Mouse (Mus musculus) heart, postnatal 0 days (tissue): ENCODE measurements around the gene Itgb2.

Experiments
- CTCF ChIP-seq: IDR thresholded peaks from 2 replicates; pipeline ENCODE4 v1.5.1; 2016; ENCODE audit warnings: antibody characterized with exemption, control low read depth, low read depth
- EP300 ChIP-seq: IDR thresholded peaks from 2 replicates; pipeline ENCODE4 v1.6.1; 2016; ENCODE audit warnings: antibody characterized with exemption, low read depth

DNA sequence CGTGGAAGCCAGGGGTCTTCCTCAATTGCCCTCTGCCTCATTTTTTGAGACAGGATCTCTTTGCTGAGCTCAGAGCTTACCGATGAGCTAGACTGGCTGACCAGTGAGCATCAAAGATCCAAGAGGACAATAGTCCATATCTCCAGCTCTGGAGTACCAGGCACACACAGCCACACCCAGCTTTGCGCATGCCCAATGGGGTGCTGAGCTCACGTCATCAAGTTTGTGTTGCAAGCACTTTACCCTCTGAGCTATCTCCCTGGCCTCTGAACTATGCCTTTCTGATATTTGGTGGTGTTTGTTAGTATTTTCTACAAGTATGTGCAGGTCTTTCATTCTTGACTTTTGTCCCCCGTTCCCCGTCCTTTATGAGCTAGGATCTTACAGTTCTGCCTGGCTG is 1.4 kb upstream of the Itgb2 start:
- TF ChIP-seq CTCF (no peak), EP300 (no peak)
